Mouse (Mus musculus) hindlimb bud, embryonic 11.5 days (tissue): ENCODE measurements at regions not wholly inside any gene's neighbourhood (a gene's known extent, or its start where the extent isn't known, plus 50 kb on each side); places are given as distances from the start of the nearest gene placed in this dataset.

Experiments used
- DNase-seq: peaks from one replicate; pipeline ENCODE4 v3.0.0-alpha.2; 2012; ENCODE audit warnings: low read depth, low spot score; ENCODE audit errors: extremely low spot score

DNA sequence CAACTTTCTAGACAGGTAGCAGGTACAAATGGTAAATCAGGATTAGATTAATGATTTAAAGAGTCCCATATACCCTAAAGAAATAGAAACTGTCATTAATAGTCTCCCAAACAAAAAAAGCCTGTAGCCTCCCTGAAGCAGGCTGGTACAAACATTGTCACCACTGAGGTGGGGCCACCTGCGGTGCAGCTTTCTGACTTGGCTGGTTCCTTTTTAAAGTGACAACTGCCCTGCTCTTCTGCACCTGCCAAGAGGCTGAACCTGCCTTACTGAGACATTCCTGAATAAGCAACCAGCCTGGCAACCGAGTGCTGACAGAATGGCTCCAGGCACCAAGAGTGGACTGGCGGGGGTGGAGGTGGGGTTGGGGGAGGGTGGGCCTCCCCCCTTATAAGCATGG is 687.0 kb upstream of the Vrk2 start:
- no peak for DNase-seq

- peak; percentile 37 for DNase-seq
Observed at GRCm38 (mm10) chr11:27264253-27264652, 670.5 kb upstream of the Vrk2 start.

- no peak for DNase-seq
Observed at GRCm38 (mm10) chr11:27258521-27258920, 664.7 kb upstream of the Vrk2 start.

GRCm38 (mm10) chr11:27235884-27236283 is 642.1 kb upstream of the Vrk2 start:
- DNase-seq: no peak

- DNase-seq: no peak
Observed at GRCm38 (mm10) chr11:27226454-27226853, 632.7 kb upstream of the Vrk2 start.

GRCm38 (mm10) chr11:27222436-27222835 is 628.6 kb upstream of the Vrk2 start:
- no peak for DNase-seq

DNA sequence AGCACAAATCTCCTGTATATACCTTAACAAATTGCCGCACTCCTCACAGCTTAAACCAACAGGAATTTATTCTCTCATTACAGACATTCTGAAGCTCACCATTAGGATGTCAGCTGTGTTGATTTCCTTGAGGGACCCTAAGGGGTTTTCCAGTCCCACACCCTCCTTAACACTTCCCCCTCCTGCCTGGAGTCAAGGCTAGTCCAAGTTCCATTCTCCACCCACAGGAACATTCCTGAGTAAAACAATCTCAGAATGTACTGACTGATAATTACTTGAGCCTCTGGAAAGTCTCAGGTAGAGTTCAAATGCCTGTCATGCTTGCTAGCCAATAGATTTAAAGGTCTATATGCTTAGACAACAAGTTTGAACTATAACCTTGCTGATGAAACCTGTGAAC is 628.2 kb upstream of the Vrk2 start:
- DNase-seq: no peak

DNA sequence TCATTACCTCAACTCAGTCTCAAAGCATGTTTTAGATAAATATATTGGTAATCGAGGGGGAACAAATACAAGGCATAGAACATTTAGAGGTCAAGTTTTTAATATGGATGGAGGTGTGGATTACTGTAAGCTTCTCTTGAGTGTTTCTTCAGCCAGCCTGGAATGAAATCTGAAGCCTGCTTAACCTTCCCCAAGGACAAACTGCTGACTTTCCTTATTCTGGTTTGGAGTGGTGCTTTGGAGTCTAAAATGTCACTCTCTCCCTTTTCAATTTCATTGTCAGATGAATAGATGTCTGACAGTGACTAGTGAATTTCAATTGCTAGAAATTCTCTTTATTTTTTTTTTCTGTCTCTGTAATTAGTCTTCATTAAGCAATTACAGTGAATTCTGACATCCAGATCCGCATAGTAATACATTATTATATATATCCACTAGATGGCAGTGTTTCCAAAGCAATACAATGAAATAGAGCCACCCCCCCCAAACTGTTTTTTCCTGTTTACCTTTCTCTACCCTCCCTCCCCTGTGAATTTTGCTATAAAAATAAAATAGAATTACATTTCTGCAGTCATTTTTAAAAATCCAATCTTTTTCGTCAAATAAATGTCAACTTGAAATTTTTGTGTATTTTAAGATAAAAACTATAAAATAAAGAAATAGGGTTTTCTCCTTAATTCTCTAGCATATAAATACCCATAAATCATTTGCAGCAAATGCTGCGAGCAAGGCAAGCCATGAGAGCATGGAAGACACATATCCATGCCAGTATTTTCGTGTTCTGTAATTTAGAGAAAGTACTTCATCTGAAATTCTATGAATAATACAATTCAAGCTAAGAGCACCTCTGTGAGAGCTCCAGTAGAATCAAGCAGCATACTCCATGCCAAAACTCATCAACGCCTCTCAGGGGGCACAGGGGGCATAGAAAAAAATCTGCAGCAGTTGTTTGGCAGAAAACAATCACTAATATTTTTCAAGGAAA is 626.2 kb upstream of the Vrk2 start:
- DNase-seq: peak; percentile 20

DNA sequence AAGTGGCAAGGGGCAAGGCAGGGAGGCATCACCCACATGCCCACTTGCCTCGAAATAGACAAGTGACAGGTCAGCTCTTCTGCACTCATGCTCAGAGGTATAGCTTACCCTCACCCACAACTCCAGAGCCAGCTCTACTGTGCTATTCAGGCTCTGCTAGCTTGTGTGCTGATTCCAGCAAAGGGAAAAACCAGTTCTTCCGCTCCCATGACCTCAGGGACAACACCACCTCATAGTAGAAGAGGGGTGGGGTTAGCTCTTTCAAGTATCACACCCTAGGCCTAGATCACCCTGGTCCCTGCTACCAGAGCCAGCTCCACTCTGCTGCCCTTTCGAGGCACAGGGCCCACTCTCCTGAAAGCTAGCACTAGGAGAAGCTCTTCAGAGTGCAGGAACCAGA is 622.0 kb upstream of the Vrk2 start:
- DNase-seq: no peak

DNA sequence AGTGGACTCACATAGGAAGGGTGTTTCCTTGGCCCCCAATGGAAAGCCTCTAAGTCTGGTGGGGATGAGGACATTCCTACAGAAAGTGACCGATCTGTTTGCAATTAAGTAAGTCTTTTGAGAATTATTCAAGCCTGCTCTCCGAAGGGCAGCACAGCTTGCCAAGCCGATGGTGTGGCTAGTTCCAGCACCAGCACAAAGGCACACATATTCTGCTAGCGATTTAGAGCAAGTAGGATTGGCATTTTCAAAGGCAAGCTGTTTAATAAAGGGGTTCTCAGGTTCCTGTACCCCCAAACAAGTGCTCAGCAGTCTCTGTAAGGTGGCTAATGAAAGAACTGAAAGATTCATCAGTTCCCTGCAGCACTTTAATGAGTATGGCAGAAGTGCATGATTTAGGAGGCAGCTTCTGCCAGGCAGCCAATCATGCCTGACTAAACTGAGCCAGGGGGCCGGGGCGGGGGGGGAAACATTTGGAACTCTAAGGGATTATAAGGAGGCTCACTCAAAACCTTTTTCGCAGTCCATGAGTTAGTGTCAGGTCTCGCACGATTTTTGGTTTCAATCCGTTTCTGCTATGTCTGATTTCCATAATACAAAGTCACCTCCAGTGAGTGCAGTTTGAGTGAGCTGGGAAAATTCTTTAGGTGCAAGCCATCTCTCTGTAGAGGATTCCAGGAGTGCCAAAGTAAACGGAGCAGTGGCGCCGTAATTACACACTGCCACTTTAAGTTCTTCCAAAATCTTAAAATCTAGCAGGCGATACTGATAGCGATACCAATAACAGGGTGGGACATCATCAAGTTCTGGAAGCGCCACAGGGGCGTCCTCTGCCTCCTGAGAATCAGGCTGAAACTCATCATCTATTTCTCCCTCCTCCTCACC is 609.8 kb upstream of the Vrk2 start:
- no peak for DNase-seq

DNA sequence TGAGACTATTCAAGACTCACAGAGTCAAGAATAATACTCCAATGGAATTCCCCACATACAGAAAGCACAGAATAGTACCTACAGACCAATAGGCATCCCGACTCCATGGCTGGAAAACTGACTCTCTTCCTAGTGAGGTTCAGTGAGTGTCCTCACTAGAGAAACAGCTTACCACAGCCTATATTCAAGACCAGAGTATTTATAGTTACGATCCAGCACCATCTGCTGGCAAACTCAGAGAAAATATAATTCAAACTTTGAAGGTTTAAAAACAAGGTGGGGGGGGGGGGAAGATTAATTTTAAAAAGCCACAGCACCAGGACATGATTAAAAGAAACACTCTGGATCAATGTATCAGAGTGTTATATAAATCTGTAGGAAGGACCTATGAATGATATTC is 590.2 kb upstream of the Vrk2 start:
- no peak for DNase-seq

DNA sequence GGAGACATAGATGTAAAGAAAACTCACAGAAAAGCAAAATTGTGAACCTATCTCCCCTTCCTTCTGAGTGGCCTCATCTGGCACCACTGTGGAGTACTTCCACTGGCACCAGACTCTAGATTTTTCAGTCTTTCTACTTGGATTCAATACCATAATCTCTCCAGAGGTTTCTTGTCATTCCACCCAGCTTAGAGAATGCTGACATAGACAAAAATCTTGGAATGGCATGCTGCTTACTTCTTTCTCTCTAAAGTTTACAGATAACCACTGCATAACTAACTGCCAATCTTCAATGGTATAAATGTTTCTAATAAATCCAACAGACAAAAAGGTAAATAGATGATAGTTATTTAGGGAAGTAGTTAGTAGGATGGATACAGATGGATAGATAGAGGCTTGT is 589.6 kb upstream of the Vrk2 start:
- no peak for DNase-seq

DNA sequence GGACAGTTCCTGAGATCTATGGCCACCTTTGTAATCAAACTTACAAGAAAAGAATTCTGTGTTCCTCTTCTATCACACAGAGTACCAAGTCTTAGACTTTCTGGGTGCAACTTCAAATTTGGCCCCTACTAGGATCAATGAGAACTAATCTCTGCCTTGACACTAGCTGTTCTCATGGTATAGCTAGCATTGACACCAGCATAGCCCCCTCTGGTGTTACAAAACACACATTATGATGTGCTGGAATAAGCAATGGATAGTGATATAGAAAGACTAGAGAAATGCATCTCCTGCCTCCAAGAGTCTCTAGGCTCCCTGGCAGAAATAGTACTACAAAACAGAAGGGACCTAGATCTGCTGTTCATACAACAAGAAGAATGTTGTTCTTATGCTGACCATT is 566.6 kb upstream of the Vrk2 start:
- no peak for DNase-seq
